Mouse (Mus musculus) T-helper 1 cell (primary cell): ENCODE measurements around the gene Prickle1.

ENCODE experiments used
- in situ Hi-C: fragments of 300-600 bp; cut with MboI, MseI; formaldehyde crosslinking; loops from one replicate; pipeline ENCODE4 v1.15.1; 2025; ENCODE audit warnings: high pct_unique_total_duplicates

The Prickle1 gene

GRCm38 (mm10) chr15:93594888-93595698 lies 598 bp downstream of the Prickle1 start:
- in situ Hi-C loops = no loop called here

- in situ Hi-C loops = no loop called here
Observed at GRCm38 (mm10) chr15:93594296-93594887, 1.3 kb downstream of the Prickle1 start.

GRCm38 (mm10) chr15:93592596-93592995 lies 3.1 kb downstream of the Prickle1 start:
- in situ Hi-C loops = no loop called here

GRCm38 (mm10) chr15:93591831-93592321 lies 3.8 kb downstream of the Prickle1 start:
- in situ Hi-C loops = no loop called here

GRCm38 (mm10) chr15:93591371-93591770 lies 4.3 kb downstream of the Prickle1 start:
- in situ Hi-C loops = no loop called here

GRCm38 (mm10) chr15:93588401-93588800 lies 7.3 kb downstream of the Prickle1 start:
- in situ Hi-C loops = no loop called here

GRCm38 (mm10) chr15:93587660-93588059 lies 8.0 kb downstream of the Prickle1 start:
- in situ Hi-C loops = no loop called here

- in situ Hi-C loops = no loop called here
Observed at GRCm38 (mm10) chr15:93583051-93583450, 12.6 kb downstream of the Prickle1 start.

- in situ Hi-C loops = no loop called here
Observed at GRCm38 (mm10) chr15:93581736-93582135, 14.0 kb downstream of the Prickle1 start.

GRCm38 (mm10) chr15:93579899-93580298 lies 15.8 kb downstream of the Prickle1 start:
- in situ Hi-C loops = loop anchor here (10.0 kb wide), 1 partner anchor 135 kb away; no protein-coding TSS in a partner anchor

- in situ Hi-C loops = loop anchor here (10.0 kb wide), 1 partner anchor 134 kb away; no protein-coding TSS in a partner anchor
Observed at GRCm38 (mm10) chr15:93579100-93579499, 16.6 kb downstream of the Prickle1 start.

- in situ Hi-C loops = loop anchor here (10.0 kb wide), 1 partner anchor 132 kb away; no protein-coding TSS in a partner anchor
Observed at GRCm38 (mm10) chr15:93576361-93576760, 19.3 kb downstream of the Prickle1 start.

- in situ Hi-C loops = loop anchor here (10.0 kb wide), 1 partner anchor 131 kb away; no protein-coding TSS in a partner anchor
Observed at GRCm38 (mm10) chr15:93575884-93576283, 19.8 kb downstream of the Prickle1 start.

GRCm38 (mm10) chr15:93572889-93573288 lies 22.8 kb downstream of the Prickle1 start:
- in situ Hi-C loops = loop anchor here (10.0 kb wide), 1 partner anchor 128 kb away; no protein-coding TSS in a partner anchor

GRCm38 (mm10) chr15:93570881-93571495 lies 24.7 kb downstream of the Prickle1 start:
- in situ Hi-C loops = loop anchor here (10.0 kb wide), 1 partner anchor 126 kb away; no protein-coding TSS in a partner anchor

- in situ Hi-C loops = no loop called here
Observed at GRCm38 (mm10) chr15:93568911-93569310, 26.8 kb downstream of the Prickle1 start.

GRCm38 (mm10) chr15:93567546-93568307 lies 28.0 kb downstream of the Prickle1 start:
- in situ Hi-C loops = no loop called here

- in situ Hi-C loops = no loop called here
Observed at GRCm38 (mm10) chr15:93563491-93563890, 32.2 kb downstream of the Prickle1 start.

- in situ Hi-C loops = no loop called here
Observed at GRCm38 (mm10) chr15:93561540-93561939, 34.2 kb downstream of the Prickle1 start.

- in situ Hi-C loops = no loop called here
Observed at GRCm38 (mm10) chr15:93558421-93558820, 37.3 kb downstream of the Prickle1 start.

GRCm38 (mm10) chr15:93555719-93556118 lies 40.0 kb downstream of the Prickle1 start:
- in situ Hi-C loops = no loop called here
